ENCODE assay signal across 10 mouse cellular contexts in genomic region chr12:106311320-106311825, GRCm38 (mm10).
DNase-seq lines count a peak whose midpoint lies in the region; ATAC-seq lines count a peak whose summit lies in the region.
"Had no signal": no experiment of that assay in that cellular context is flagged by ENCODE, and none has a peak within 500 bp of the region (broad histone marks: within the 10 kb centered on the region; RNA-seq: fewer than 3 reads in every experiment).

No protein-coding gene starts in this region.

- H3K9ac ChIP-seq in forebrain, embryonic 14.5 days (ENCODE audit: low read length): peak overlapping the region; percentile 62
- H3K9ac ChIP-seq in limb, embryonic 13.5 days: no peak overlapping the region
- no peak overlapping the region for H3K9ac ChIP-seq in stomach, embryonic 15.5 days

- no peaks in the 10 kb centered on the region for H3K36me3 ChIP-seq in forebrain, embryonic 14.5 days (ENCODE audit: control insufficient read depth, insufficient read depth, low read length)
- H3K36me3 ChIP-seq in limb, embryonic 13.5 days: no peaks in the 10 kb centered on the region
- no peaks in the 10 kb centered on the region for H3K36me3 ChIP-seq in stomach, embryonic 15.5 days

- no peaks in the 10 kb centered on the region for H3K9me3 ChIP-seq in forebrain, embryonic 14.5 days (replicated peaks; ENCODE audit: control insufficient read depth, low read length)
- H3K9me3 ChIP-seq in limb, embryonic 13.5 days: no peaks in the 10 kb centered on the region
- no peaks in the 10 kb centered on the region for H3K9me3 ChIP-seq in stomach, embryonic 15.5 days

- H3K27me3 ChIP-seq in forebrain, embryonic 14.5 days (replicated peaks; ENCODE audit: control insufficient read depth, insufficient read depth, low read length): no peaks in the 10 kb centered on the region; the same call in 1 of the 2 replicates
- peaks cover 29% of the 10 kb centered on the region for H3K27me3 ChIP-seq in limb, embryonic 13.5 days
- H3K27me3 ChIP-seq in stomach, embryonic 15.5 days (replicated peaks): no peaks in the 10 kb centered on the region

- peak overlapping the region; percentile 63 for H3K4me2 ChIP-seq in forebrain, embryonic 14.5 days (ENCODE audit: low read length)
- peak overlapping the region; percentile 83 for H3K4me2 ChIP-seq in limb, embryonic 13.5 days (replicated peaks)
- H3K4me2 ChIP-seq in stomach, embryonic 15.5 days: peak overlapping the region; percentile 79

- peak overlapping the region; percentile 27 for H3K4me3 ChIP-seq in forebrain, embryonic 14.5 days (ENCODE audit: low read depth, low read length)
- H3K4me3 ChIP-seq in limb, embryonic 13.5 days: peak overlapping the region; percentile 52
- peak overlapping the region; percentile 48 for H3K4me3 ChIP-seq in stomach, embryonic 15.5 days (replicated peaks)

- no peak overlapping the region for H3K27ac ChIP-seq in forebrain, embryonic 14.5 days (ENCODE audit: low read depth, low read length)
- no peak overlapping the region for H3K27ac ChIP-seq in limb, embryonic 13.5 days
- H3K27ac ChIP-seq in stomach, embryonic 15.5 days: no peak overlapping the region

- peaks cover 6% of the 10 kb centered on the region for H3K4me1 ChIP-seq in forebrain, embryonic 14.5 days (ENCODE audit: control insufficient read depth, insufficient read depth, low read length)
- H3K4me1 ChIP-seq in limb, embryonic 13.5 days: peaks cover 7% of the 10 kb centered on the region
- H3K4me1 ChIP-seq in stomach, embryonic 15.5 days: 0 out of 2 replicates have a peak, but pooled peaks cover 6% of the 10 kb centered on the region

- DNase-seq in retina, postnatal 1 day: peak; percentile 17
- DNase-seq in retina, embryonic 14.5 days (ENCODE audit: low spot score): no peak
- DNase-seq in forebrain, embryonic 14.5 days (ENCODE audit: low spot score): no peak
- DNase-seq in urinary bladder, postnatal 14 days (ENCODE audit: low spot score): no peak
- DNase-seq in lung, adult 18-20 months: no peak
- no peak for DNase-seq in embryo, embryonic 11 days
- DNase-seq: adrenal gland, postnatal 36 days; gastrocnemius, postnatal 10 days had no signal

- peak; percentile 18; the same call in 1 of the 2 replicates for ATAC-seq in forebrain, embryonic 14.5 days
- no peak for ATAC-seq in limb, embryonic 13.5 days (ENCODE audit: low FRiP score, low read depth)
- ATAC-seq in stomach, embryonic 15.5 days (ENCODE audit: insufficient read depth, low FRiP score, low read depth): no peak

- WGBS in forebrain, embryonic 14.5 days: 49% methylated on average over 7 of the region's 7 CpGs
- 53% methylated on average over 7 of the region's 7 CpGs for WGBS in limb, embryonic 13.5 days
- WGBS in stomach, embryonic 15.5 days: 50% methylated on average over 7 of the region's 7 CpGs
